Mouse (Mus musculus) stomach, postnatal 0 days (tissue): Measurements from ENCODE around the gene Mdm4. TPM values are rescaled to one million over a fixed set of nuclear protein-coding genes. Genes with fewer than 3 reads are reported as not detected.

Experiments
- ATAC-seq: fragments of 200-750 bp; cut with Nextera tagmentation; 2 replicates; pipeline ENCODE4 v1.8.0; 2017; ENCODE audit not compliant: low FRiP score, low TSS enrichment
- DNase-seq: peaks from one replicate; pipeline ENCODE4 v3.0.0-alpha.2; 2016; ENCODE audit warnings: low spot score
- H3K27ac ChIP-seq: fragments of 300-500 bp; sonication (generic); replicated peaks from 2 replicates; pipeline ENCODE4 v1.5.1; 2014; ENCODE audit warnings: mild to moderate bottlenecking, control low read depth
- H3K27me3 ChIP-seq: fragments of 300-500 bp; sonication (generic); 2 replicates; pipeline ENCODE4 v1.6.1; 2014; ENCODE audit warnings: low read length; ENCODE audit not compliant: control insufficient read depth, insufficient read depth
- H3K36me3 ChIP-seq: fragments of 300-500 bp; sonication (generic); 2 replicates; pipeline ENCODE4 v1.6.1; 2014; ENCODE audit warnings: low read length, mixed read lengths; ENCODE audit not compliant: control insufficient read depth, insufficient read depth
- H3K4me1 ChIP-seq: fragments of 300-500 bp; sonication (generic); replicated peaks from 2 replicates; pipeline ENCODE4 v1.6.1; 2014; ENCODE audit warnings: antibody characterized with exemption; ENCODE audit not compliant: control insufficient read depth, insufficient read depth
- H3K4me2 ChIP-seq: fragments of 300-500 bp; sonication (generic); replicated peaks from 2 replicates; pipeline ENCODE4 v1.6.1; 2014; ENCODE audit warnings: low read depth, mild to moderate bottlenecking, control low read depth, moderate library complexity
- H3K4me3 ChIP-seq: fragments of 300-500 bp; sonication (generic); 2 replicates; pipeline ENCODE4 v1.5.1; 2014; ENCODE audit warnings: low read depth, low read length, control low read depth
- H3K9ac ChIP-seq: fragments of 300-500 bp; sonication (generic); 2 replicates; pipeline ENCODE4 v1.6.1; 2014; ENCODE audit warnings: mild to moderate bottlenecking, low read length, control low read depth, mixed read lengths
- H3K9me3 ChIP-seq: fragments of 300-500 bp; sonication (generic); 2 replicates; pipeline ENCODE4 v1.6.1; 2016; ENCODE audit warnings: low read length; ENCODE audit not compliant: control insufficient read depth
- CTCF ChIP-seq: IDR thresholded peaks from 2 replicates; pipeline ENCODE4 v1.5.1; 2016; ENCODE audit warnings: antibody characterized with exemption, low read depth, mild to moderate bottlenecking, moderate library complexity
- EP300 ChIP-seq: optimal IDR thresholded peaks from 2 replicates; pipeline ENCODE3; 2016; ENCODE audit warnings: antibody characterized with exemption
- WGBS: fragments of 180-500 bp; shearing (Covaris S2); extraction: QIAGEN DNeasy Blood & Tissue Kit; methylation state at CpG from one replicate; pipeline ENCODE4 v1.1.7; 2014; 5-methylcytosine and 5-hydroxymethylcytosine counted together
- polyA plus RNA-seq: library from polyadenylated mRNA; unstranded; fragments of >200 nt; fragmentation: Nextera tagmentation; extraction: Ambion mirVana; gene quantifications from 2 replicates; pipeline ENCODE4 v1.2.1, GENCODE M21; 2015

Gene Mdm4
- 11.1 and 11.3 TPM in 2 replicates for polyA plus RNA-seq

DNA sequence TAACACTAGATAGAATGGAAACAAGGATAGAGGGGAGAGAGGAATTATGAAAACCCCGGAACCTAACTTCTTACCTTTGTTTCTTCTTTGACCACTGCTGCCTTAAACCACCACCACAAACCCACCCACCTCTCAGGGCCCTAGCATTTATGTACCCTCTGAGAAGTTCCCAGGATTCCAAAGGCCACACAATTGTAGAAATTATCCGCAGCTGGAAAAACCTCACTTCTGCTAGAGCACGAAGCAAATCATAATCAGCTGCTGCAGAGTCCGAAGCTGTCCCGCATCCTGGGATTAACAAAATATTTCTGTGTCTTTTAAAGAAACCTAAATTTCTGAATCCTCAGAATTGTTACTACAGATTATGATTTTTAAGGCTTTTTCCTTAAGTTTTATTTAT lies at the start of gene Mdm4:
Gene Mdm4, minus strand, starts transcription at position 101 of the 400 bp plus-strand sequence.
- H3K4me2 ChIP-seq, result no peak within 1 kb of the TSS
- 92% methylated on average over 5 of the region's 5 CpGs for WGBS
- no peaks in the 10 kb centered on the region for H3K4me1 ChIP-seq
- H3K4me3 ChIP-seq, result no peak within 1 kb of the TSS
- no peaks in the 10 kb centered on the region for H3K9me3 ChIP-seq
- no peaks in the 10 kb centered on the region for H3K27me3 ChIP-seq
- ATAC-seq (no peak), DNase-seq (no peak)
- H3K9ac ChIP-seq, result no peak within 1 kb of the TSS
- no peak for TF ChIP-seq EP300
- no peak for TF ChIP-seq CTCF
- H3K27ac ChIP-seq, result no peak within 1 kb of the TSS
- no peaks in the 10 kb centered on the region for H3K36me3 ChIP-seq

DNA sequence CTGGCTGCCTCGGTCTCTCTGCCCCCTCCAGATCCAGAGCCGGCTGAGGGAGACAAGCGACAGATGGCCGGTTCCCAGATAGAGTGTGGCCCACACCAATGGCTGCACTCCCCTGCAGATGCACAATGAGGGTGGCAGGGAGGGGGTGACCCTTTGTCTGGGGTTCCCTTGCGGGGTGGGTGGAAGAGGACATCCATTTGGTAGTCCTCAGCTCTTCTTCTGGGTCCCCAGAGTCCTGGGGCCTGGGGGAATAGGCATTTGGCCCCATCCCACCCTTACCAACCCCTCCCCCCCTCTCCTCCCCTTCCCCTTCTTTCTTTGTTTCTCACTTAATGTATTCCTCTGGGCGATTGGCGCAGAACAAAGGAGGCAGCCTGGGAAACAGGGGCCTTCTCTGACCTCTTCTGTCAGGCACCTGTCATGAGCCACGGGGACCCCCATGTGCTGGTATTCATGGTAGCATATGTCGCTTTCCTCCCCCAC lies 49.8 kb upstream of the Mdm4 start:
- no peaks in the 10 kb centered on the region for H3K9me3 ChIP-seq
- no peak overlapping the region for H3K4me2 ChIP-seq
- TF ChIP-seq CTCF (no peak), EP300 (no peak)
- no peak overlapping the region for H3K9ac ChIP-seq
- H3K4me1 ChIP-seq, result peaks cover 6% of the 10 kb centered on the region; the same call in 1 of the 2 replicates
- H3K27me3 ChIP-seq, result no peaks in the 10 kb centered on the region
- H3K36me3 ChIP-seq, result no peaks in the 10 kb centered on the region
- no peak for ATAC-seq
- DNase-seq, result no peak
- no peak overlapping the region for H3K27ac ChIP-seq
- H3K4me3 ChIP-seq, result no peak overlapping the region
- 69% methylated on average over 9 of the region's 9 CpGs for WGBS

DNA sequence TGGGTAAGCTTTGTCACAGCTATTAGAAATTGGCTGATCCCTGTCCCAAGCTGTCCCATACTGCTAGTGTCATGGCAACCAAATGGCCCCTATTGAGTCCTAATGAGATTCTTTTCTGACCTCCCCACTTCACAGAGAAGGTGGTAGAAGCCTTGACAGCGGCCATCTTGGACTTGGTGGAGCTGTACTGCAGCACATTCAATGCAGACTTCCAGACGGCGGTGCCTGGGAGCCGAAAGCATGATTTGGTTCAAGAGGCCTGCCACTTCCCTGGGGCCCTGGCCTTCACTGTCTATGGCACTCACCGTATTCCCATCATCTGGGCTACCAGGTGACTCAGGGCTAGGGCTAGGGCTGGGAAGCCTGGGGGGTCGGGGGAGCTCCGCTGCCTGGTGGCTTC lies 49.1 kb upstream of the Mdm4 start:
- ATAC-seq, result no peak

DNA sequence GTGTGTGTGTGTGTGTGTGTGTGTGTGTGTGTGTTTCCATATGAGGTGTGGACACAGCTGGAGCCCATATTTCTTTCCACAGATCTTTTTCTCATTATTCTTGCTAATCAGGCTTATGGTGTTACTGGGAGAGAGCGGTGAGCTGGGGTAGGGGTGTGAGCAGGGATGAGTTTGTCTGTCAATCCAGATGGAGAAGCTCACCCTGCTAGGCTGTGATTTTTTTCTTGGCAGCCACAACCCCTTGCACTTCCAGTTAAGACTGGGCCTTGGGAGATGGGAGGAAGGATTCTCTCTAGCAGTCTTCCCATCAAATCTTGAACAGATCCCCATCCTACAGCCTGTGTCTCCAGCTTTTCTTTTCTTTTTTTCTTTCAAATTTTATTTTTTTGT lies 48.0 kb upstream of the Mdm4 start:
- no peak for TF ChIP-seq CTCF
- no peak for TF ChIP-seq EP300
- no peak overlapping the region for H3K4me2 ChIP-seq
- 0 out of 2 replicates have a peak, but pooled peaks cover 4% of the 10 kb centered on the region for H3K4me1 ChIP-seq
- no peaks in the 10 kb centered on the region for H3K27me3 ChIP-seq
- peak overlapping the region; percentile 88 for H3K27ac ChIP-seq
- ATAC-seq, result 0 out of 2 replicates have a peak, but pooled peaks have one; percentile 10
- no peak overlapping the region for H3K4me3 ChIP-seq
- peak; percentile 46 for DNase-seq
- H3K9ac ChIP-seq, result no peak overlapping the region
- peaks cover 2% of the 10 kb centered on the region; the same call in 1 of the 2 replicates for H3K36me3 ChIP-seq
- H3K9me3 ChIP-seq, result no peaks in the 10 kb centered on the region
- WGBS, result 57% methylated on average over 1 of the region's 1 CpGs

More for the DNA sequence above, 49.1 kb upstream of the Mdm4 start:
- no peak for DNase-seq
- Histone ChIP-seq H3K9ac (no peak overlapping the region), H3K9me3 (no peaks in the 10 kb centered on the region), H3K27me3 (no peaks in the 10 kb centered on the region), H3K27ac (no peak overlapping the region), H3K4me3 (no peak overlapping the region), H3K4me1 (peaks cover 6% of the 10 kb centered on the region; the same call in 1 of the 2 replicates), H3K36me3 (peaks cover 2% of the 10 kb centered on the region; the same call in 1 of the 2 replicates), H3K4me2 (no peak overlapping the region)
- 92% methylated on average over 7 of the region's 7 CpGs for WGBS
- TF ChIP-seq EP300, result no peak
- TF ChIP-seq CTCF, result no peak

DNA sequence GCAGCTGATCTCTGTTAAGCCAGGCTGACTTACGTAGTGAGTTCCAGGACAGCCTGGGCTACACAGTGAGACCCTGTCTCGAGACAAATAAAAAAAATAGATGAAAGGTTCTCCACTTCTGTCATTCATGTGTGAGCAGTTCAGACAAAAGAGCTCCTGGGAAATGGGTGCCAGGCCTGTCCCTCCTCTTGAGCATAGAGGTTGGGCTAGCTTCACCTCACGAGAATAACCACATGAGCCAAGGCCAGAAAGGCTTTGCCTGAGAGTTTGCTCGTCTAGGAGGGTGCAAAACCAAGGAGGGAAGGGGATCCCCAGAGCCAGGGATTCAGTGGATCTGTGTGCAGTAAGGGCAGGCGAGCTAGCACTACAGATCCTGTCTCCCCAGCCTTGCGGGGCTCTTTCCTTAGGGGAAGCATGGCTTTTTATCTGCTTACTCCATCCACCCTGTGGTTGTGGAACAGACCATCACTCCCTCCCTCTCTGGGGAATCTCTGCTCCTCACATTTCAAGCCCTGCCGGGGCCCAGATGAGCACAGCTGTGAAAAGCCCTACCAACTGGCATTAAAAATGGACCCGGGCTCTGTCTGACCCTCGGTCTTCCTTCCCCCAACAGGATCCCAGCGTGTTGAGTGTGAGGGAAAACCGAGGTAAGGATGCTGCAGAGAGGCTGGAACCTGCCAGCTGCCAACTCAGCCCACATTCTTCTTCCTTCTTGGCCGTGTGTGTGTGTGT lies 47.4 kb upstream of the Mdm4 start:
- Histone ChIP-seq H3K27me3 (no peaks in the 10 kb centered on the region), H3K27ac (peak overlapping the region; percentile 88), H3K4me1 (0 out of 2 replicates have a peak, but pooled peaks cover 4% of the 10 kb centered on the region), H3K4me3 (no peak overlapping the region), H3K36me3 (peaks cover 2% of the 10 kb centered on the region; the same call in 1 of the 2 replicates), H3K9me3 (no peaks in the 10 kb centered on the region), H3K4me2 (peak overlapping the region; percentile 8; the same call in 1 of the 2 replicates), H3K9ac (peak overlapping the region; percentile 38; the same call in 1 of the 2 replicates)
- DNase-seq, result no peak
- 48% methylated on average over 12 of the region's 12 CpGs for WGBS
- peak; percentile 15; the same call in 1 of the 2 replicates for ATAC-seq
- no peak for TF ChIP-seq EP300
- no peak for TF ChIP-seq CTCF
